Mouse (Mus musculus) cerebellum, adult 2 months (tissue): ENCODE measurements at regions not wholly inside any gene's neighbourhood (a gene's known extent, or its start where the extent isn't known, plus 50 kb on each side); places are given as distances from the start of the nearest gene placed in this dataset.

Source experiments
- CTCF ChIP-seq: fragments of 200-500 bp; IDR thresholded peaks from 2 replicates; pipeline ENCODE4 v1.5.1; 2011; ENCODE audit warnings: low read depth, mild to moderate bottlenecking, control low read depth, low read length, moderate library complexity, borderline replicate concordance; ENCODE audit not compliant: insufficient read depth
- POLR2A ChIP-seq: fragments of 200-500 bp; IDR thresholded peaks from 2 replicates; pipeline ENCODE4 v1.6.1; 2011; ENCODE audit warnings: low read length, control low read depth, borderline replicate concordance; ENCODE audit not compliant: insufficient read depth

- no peak for TF ChIP-seq POLR2A
- no peak for TF ChIP-seq CTCF
Measured at GRCm38 (mm10) chr16:51109864-51110263, 518.9 kb upstream of the Ccdc54 start.
